Mouse (Mus musculus) spleen, postnatal 4 days (tissue): ENCODE data around the gene Cherp.

ENCODE experiments used
- DNase-seq, 2 experiments: peaks; one replicate each; pipeline ENCODE4 v3.0.0; 2022; ENCODE audit warnings: low spot score in 2 of 2

The Cherp gene

DNA sequence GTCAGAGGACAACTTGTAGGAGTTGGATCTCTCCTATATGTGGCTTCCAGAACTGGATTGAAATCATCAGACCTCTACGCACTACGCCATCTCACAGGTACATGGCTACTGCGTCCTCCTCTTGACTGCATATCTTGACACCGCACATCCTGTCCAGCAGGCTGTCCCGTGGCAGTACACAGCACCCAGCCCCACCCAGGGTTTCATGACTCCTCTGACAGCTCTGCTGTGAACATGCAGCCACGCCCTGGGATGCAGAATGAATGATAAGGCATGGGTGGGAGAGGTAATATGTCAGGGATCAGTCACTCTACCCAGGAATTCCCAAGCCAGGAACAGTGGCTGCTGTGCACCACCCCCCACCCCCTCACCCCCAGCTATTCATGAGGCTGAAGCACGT lies 61.2 kb downstream of the Cherp start:
- DNase-seq: peak; percentile 83 to 85
